Mouse (Mus musculus): ENCODE results near the gene Kcnk4.

DNA sequence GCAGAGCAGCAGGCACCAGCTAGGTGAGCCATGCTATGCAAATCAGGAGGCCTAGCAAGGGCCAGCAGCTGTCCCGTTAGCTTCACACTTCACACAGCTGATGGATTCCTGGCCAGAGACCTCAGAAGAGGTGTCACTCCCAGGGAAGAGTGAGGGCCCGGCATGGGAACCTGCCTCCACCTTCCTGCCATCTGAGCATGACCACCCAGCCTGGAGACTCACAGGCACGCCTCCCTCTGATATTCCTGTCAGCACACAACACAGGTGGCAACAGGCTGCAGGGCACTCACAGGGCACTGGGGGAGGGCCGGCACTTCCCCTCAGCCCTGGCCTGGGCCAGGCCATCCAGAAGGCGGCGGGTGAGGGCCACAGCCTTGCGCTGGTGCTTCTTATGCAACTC lies 21.1 kb upstream of the Kcnk4 start:
- no peak for TF ChIP-seq CTCF (IDR thresholded peaks at IDR 0.05; ENCODE audit: borderline replicate concordance, extremely low read depth, insufficient read depth, insufficient read length)
- no peak for TF ChIP-seq POLR2A (IDR thresholded peaks at IDR 0.05; ENCODE audit: borderline replicate concordance, extremely low read depth, insufficient read depth, insufficient read length, poor library complexity, severe bottlenecking)
